Mouse (Mus musculus) embryonic facial prominence, embryonic 11.5 days (tissue): ENCODE data around the gene Baz1b. TPM values are rescaled to one million over a fixed set of nuclear protein-coding genes. Genes with fewer than 3 reads are reported as not detected.

Source experiments
- ATAC-seq: fragments of 200-750 bp; cut with Nextera tagmentation; replicated peaks from 2 replicates; pipeline ENCODE4 v1.8.0; 2017; ENCODE audit warnings: low read depth; ENCODE audit not compliant: insufficient number of reproducible peaks, low FRiP score, low TSS enrichment
- DNase-seq: peaks from one replicate; pipeline ENCODE4 v3.0.0-alpha.2; 2015; ENCODE audit warnings: low spot score
- H3K27ac ChIP-seq: fragments of 300-500 bp; sonication (generic); replicated peaks from 2 replicates; pipeline ENCODE4 v1.5.1; 2014; ENCODE audit warnings: mild to moderate bottlenecking, low read depth, low read length, control low read depth
- H3K27me3 ChIP-seq: fragments of 300-500 bp; sonication (generic); 2 replicates; pipeline ENCODE4 v1.6.1; 2014; ENCODE audit warnings: mild to moderate bottlenecking, low read length, moderate library complexity, mixed read lengths; ENCODE audit not compliant: control insufficient read depth, insufficient read depth
- H3K36me3 ChIP-seq: fragments of 300-500 bp; sonication (generic); replicated peaks from 2 replicates; pipeline ENCODE4 v1.6.1; 2014; ENCODE audit warnings: low read depth, mild to moderate bottlenecking, low read length, moderate library complexity, mixed read lengths; ENCODE audit not compliant: control insufficient read depth, insufficient read depth
- H3K4me1 ChIP-seq: fragments of 300-500 bp; sonication (generic); 2 replicates; pipeline ENCODE4 v1.6.1; 2014; ENCODE audit warnings: low read length, mixed read lengths; ENCODE audit not compliant: control insufficient read depth, insufficient read depth
- H3K4me2 ChIP-seq: fragments of 300-500 bp; sonication (generic); 2 replicates; pipeline ENCODE4 v1.6.1; 2014; ENCODE audit warnings: low read depth, mild to moderate bottlenecking, control low read depth, low read length, moderate library complexity
- H3K4me3 ChIP-seq: fragments of 300-500 bp; sonication (generic); 2 replicates; pipeline ENCODE4 v1.5.1; 2014; ENCODE audit warnings: low read depth, low read length, control low read depth
- H3K9ac ChIP-seq: fragments of 300-500 bp; sonication (generic); replicated peaks from 2 replicates; pipeline ENCODE4 v1.6.1; 2014; ENCODE audit warnings: mild to moderate bottlenecking, control low read depth, low read length
- H3K9me3 ChIP-seq: fragments of 300-500 bp; sonication (generic); replicated peaks from 2 replicates; pipeline ENCODE4 v1.6.1; 2016; ENCODE audit warnings: mild to moderate bottlenecking, low read length, inconsistent platforms, mixed read lengths; ENCODE audit not compliant: control insufficient read depth
- WGBS: fragments of 180-500 bp; shearing (Covaris S2); extraction: QIAGEN DNeasy Blood & Tissue Kit; methylation state at CpG from one replicate; pipeline ENCODE4 v1.1.7; 2014; 5-methylcytosine and 5-hydroxymethylcytosine counted together
- polyA plus RNA-seq: library from polyadenylated mRNA; unstranded; fragments of >200 nt; fragmentation: Nextera tagmentation; extraction: Ambion mirVana; gene quantifications from 2 replicates; pipeline ENCODE4 v1.2.1, GENCODE M21; 2014

Baz1b gene
- polyA plus RNA-seq, 1 experiment from 2014 or later: 65.6 TPM

GRCm38 (mm10) chr5:135270361-135270760, 83.3 kb downstream of the Baz1b start:
- Histone ChIP-seq H3K9me3 (no peaks in the 10 kb centered on the region), H3K4me3 (no peak overlapping the region), H3K4me2 (no peak overlapping the region), H3K27ac (no peak overlapping the region), H3K4me1 (no peaks in the 10 kb centered on the region), H3K9ac (no peak overlapping the region), H3K36me3 (no peaks in the 10 kb centered on the region), H3K27me3 (no peaks in the 10 kb centered on the region)
- ATAC-seq: no peak
- 79% methylated on average over 4 of the region's 4 CpGs for WGBS
- no peak for DNase-seq

DNA sequence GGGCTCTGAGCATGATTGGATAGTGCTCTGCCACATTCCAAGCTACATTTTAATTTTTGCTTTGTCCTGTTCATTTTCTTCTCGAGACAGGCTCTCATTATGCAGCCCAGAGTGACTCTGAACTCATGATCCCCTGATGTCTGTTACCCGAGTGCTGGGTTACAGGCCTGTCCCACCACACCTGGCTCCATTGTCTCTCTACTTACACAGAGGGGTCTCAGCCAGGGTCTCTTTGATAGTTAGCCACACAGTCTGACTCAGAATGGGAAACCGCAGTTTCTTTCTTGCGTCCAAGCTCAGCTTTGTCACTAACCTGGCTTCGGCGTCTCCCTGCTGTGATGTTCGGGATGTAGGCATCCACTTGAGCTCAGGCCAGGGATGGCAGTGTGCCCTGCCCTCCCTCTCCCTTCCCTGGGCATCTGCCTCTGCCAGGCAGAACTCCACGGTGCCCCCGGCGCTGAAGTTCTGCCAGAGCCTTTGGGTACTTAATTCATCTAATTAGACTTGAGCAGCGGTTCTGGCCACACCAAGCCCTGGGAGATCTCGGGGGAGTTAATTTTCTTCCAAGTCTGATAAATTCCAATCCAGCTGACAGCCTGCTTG, 84.6 kb downstream of the Baz1b start:
- H3K4me1 ChIP-seq: 0 out of 2 replicates have a peak, but pooled peaks cover 3% of the 10 kb centered on the region
- ATAC-seq (no peak), DNase-seq (no peak)
- H3K36me3 ChIP-seq: no peaks in the 10 kb centered on the region
- H3K4me3 ChIP-seq: no peak overlapping the region
- no peak overlapping the region for H3K9ac ChIP-seq
- H3K27ac ChIP-seq: no peak overlapping the region
- H3K27me3 ChIP-seq: no peaks in the 10 kb centered on the region
- no peak overlapping the region for H3K4me2 ChIP-seq
- H3K9me3 ChIP-seq: no peaks in the 10 kb centered on the region
- WGBS: 57% methylated on average over 12 of the region's 12 CpGs

- Histone ChIP-seq H3K27me3 (no peaks in the 10 kb centered on the region), H3K9me3 (no peaks in the 10 kb centered on the region), H3K36me3 (no peaks in the 10 kb centered on the region), H3K4me1 (0 out of 2 replicates have a peak, but pooled peaks cover 3% of the 10 kb centered on the region), H3K27ac (peak overlapping the region; percentile 16; the same call in 1 of the 2 replicates), H3K9ac (0 out of 2 replicates have a peak overlapping the region, but pooled peaks have one; percentile 18), H3K4me2 (peak overlapping the region; percentile 24; the same call in 1 of the 2 replicates), H3K4me3 (no peak overlapping the region)
- WGBS: 13% methylated on average over 15 of the region's 15 CpGs
- no peak for ATAC-seq
- peak; percentile 61 for DNase-seq
Measured at GRCm38 (mm10) chr5:135274663-135275396, 87.8 kb downstream of the Baz1b start.

- ATAC-seq (no peak), DNase-seq (peak; percentile 22)
- Histone ChIP-seq H3K9me3 (no peaks in the 10 kb centered on the region), H3K4me3 (peak overlapping the region; percentile 15; the same call in 1 of the 2 replicates), H3K9ac (peak overlapping the region; percentile 52), H3K4me1 (0 out of 2 replicates have a peak, but pooled peaks cover 3% of the 10 kb centered on the region), H3K27me3 (no peaks in the 10 kb centered on the region), H3K36me3 (no peaks in the 10 kb centered on the region), H3K4me2 (peak overlapping the region; percentile 44), H3K27ac (no peak overlapping the region)
- WGBS: 2% methylated on average over 36 of the region's 36 CpGs
Measured at GRCm38 (mm10) chr5:135276597-135276996, 89.5 kb downstream of the Baz1b start.

DNA sequence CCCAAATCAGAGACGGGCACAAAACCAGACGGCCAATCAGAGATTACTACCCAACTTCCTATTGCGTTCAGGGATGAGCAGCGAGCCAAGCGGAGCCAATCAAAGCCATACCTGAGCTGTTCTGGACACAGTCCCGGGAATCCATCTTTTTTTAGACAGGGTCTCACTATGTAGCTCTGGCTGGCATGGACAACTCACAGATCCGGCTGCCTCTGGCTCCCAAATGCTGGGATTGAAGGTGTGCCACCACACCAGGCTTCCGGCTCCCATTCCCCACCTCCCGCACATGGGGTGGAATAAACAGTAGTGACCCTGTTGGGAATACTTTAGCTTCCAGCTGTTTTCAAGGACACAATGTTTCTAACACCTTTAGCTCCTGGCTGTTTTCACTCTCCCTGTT, 93.2 kb downstream of the Baz1b start:
- Histone ChIP-seq H3K4me2 (no peak overlapping the region), H3K27me3 (no peaks in the 10 kb centered on the region), H3K4me1 (0 out of 2 replicates have a peak, but pooled peaks cover 3% of the 10 kb centered on the region), H3K36me3 (no peaks in the 10 kb centered on the region), H3K9ac (no peak overlapping the region), H3K9me3 (no peaks in the 10 kb centered on the region), H3K4me3 (no peak overlapping the region), H3K27ac (no peak overlapping the region)
- ATAC-seq (no peak), DNase-seq (no peak)
- WGBS: 80% methylated on average over 9 of the region's 9 CpGs

DNA sequence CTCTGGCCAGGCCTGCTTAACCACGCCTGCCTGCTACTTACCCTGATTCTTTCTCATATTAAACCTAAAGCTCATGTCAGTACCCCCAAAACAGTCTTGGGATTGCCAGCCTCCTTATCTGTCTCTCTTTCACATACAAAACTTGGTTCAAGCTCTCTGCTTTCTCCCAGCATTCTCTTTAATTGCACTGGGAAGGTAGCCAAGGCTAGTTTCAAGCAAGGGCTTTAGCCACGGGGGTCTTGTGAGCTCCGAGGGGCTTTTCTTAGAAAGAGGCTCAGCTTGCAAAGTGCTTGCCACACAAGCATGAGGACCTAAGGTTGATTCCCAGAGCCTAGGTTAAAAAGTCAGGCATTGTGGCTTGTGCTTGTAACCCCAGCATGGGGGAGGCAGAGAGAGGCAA, 98.1 kb downstream of the Baz1b start:
- Histone ChIP-seq H3K27ac (no peak overlapping the region), H3K4me2 (no peak overlapping the region)

DNA sequence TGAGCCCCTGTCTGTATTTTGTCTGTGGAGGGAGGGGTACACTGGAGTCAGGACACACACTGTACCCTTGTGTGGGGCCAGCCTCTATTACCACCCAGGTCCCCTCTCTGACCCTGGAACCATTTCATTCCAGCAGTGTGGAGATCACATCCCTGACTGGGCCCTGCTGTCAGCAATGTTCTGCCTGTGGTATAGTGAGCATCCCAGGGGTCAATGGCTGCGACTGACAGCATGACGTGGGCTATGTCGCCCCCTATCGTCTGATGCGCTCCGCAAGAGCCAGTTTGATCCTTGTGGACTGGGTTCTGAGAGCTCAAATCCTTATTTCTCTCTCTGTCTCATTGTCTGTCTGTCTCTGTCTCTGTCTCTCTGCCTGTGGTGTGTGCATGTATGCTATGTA, 99.1 kb downstream of the Baz1b start:
- Histone ChIP-seq H3K4me3 (no peak overlapping the region), H3K36me3 (no peaks in the 10 kb centered on the region), H3K4me1 (no peaks in the 10 kb centered on the region), H3K27ac (no peak overlapping the region), H3K4me2 (no peak overlapping the region), H3K27me3 (no peaks in the 10 kb centered on the region), H3K9ac (no peak overlapping the region), H3K9me3 (no peaks in the 10 kb centered on the region)
- DNase-seq (peak; percentile 89), ATAC-seq (peak; percentile 76)
- WGBS: under 1% methylated on average over 6 of the region's 6 CpGs

More for the DNA sequence above, 98.1 kb downstream of the Baz1b start:
- WGBS: 79% methylated on average over 3 of the region's 3 CpGs
- no peak overlapping the region for H3K4me3 ChIP-seq
- H3K9me3 ChIP-seq: no peaks in the 10 kb centered on the region
- H3K27me3 ChIP-seq: no peaks in the 10 kb centered on the region
- DNase-seq: no peak
- no peak overlapping the region for H3K9ac ChIP-seq
- ATAC-seq: no peak
- no peaks in the 10 kb centered on the region for H3K36me3 ChIP-seq
- no peaks in the 10 kb centered on the region for H3K4me1 ChIP-seq

GRCm38 (mm10) chr5:135286926-135287325, 99.9 kb downstream of the Baz1b start:
- no peak for DNase-seq

More at GRCm38 (mm10) chr5:135286926-135287325, 99.9 kb downstream of the Baz1b start:
- Histone ChIP-seq H3K9me3 (no peaks in the 10 kb centered on the region), H3K4me2 (no peak overlapping the region), H3K9ac (no peak overlapping the region), H3K27ac (no peak overlapping the region), H3K36me3 (no peaks in the 10 kb centered on the region), H3K4me3 (no peak overlapping the region), H3K4me1 (no peaks in the 10 kb centered on the region), H3K27me3 (no peaks in the 10 kb centered on the region)
- 74% methylated on average over 5 of the region's 5 CpGs for WGBS
- no peak for ATAC-seq
